Mouse (Mus musculus): ENCODE data around the gene Rasgrf2. TPM values are rescaled to one million over a fixed set of nuclear protein-coding genes. Genes with fewer than 3 reads are reported as not detected.

Gene Rasgrf2
- polyA plus RNA-seq, 1 experiment from 2014 or later, result 0.14 TPM

DNA sequence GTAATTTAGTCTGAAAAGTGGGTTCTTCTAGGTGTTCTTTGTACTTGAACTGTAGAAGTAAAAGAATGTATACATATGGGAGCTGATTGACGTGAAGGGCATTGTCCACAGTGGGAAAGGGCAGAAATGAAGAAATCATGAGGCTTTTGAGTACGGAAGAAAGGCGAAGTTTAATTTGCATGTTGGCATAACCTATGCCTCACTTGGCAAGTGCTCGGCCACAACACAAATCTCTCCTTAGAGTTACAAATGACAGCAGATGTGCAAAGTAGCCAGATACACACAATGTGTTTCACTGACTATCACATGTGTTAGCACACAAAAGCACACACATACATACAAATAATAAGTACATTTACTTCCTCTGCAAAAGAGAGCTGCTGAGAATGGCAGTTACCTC, 251.2 kb downstream of the Rasgrf2 start:
- no peak overlapping the region for H3K4me2 ChIP-seq (replicated peaks; ENCODE audit: low read depth, low read length)
- WGBS, result 86% methylated on average over 4 of the region's 4 CpGs
- no peaks in the 10 kb centered on the region for H3K36me3 ChIP-seq (ENCODE audit: control insufficient read depth, insufficient read depth, low read length)
- no peak overlapping the region for H3K27ac ChIP-seq (ENCODE audit: low read length)
- H3K9ac ChIP-seq (replicated peaks; ENCODE audit: low read depth, low read length), result no peak overlapping the region
- no peaks in the 10 kb centered on the region for H3K4me1 ChIP-seq (ENCODE audit: control insufficient read depth, insufficient read depth, low read length)
- no peaks in the 10 kb centered on the region for H3K27me3 ChIP-seq (ENCODE audit: control insufficient read depth, insufficient read depth, low read length)
- ATAC-seq (ENCODE audit: insufficient number of reproducible peaks, insufficient read depth, low FRiP score, low read depth), result no peak
- no peak overlapping the region for H3K4me3 ChIP-seq (ENCODE audit: low read depth, low read length)
- H3K9me3 ChIP-seq (ENCODE audit: control insufficient read depth, low read depth, low read length), result no peaks in the 10 kb centered on the region

DNA sequence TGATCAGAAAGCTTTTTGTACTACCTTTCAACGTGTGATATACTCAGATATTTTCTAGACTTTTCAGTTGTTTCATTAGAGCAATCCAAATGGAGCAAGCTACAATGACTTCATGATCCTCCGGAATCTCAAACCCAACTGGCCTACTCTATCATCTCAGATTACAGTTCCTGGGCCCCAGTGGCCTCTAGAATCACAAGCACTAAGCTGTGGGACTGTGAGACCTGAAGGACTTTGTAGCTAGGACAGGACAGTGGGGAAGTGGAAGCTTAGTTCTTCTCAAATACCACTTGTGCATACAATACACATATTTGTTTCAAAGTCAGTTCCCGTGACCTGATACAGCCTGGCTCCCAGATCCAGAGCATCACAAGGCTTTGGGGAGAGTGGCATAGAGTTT, 253.5 kb downstream of the Rasgrf2 start:
- Histone ChIP-seq H3K4me1 (ENCODE audit: control insufficient read depth, insufficient read depth, low read length) (no peaks in the 10 kb centered on the region), H3K4me2 (replicated peaks; ENCODE audit: low read depth, low read length) (no peak overlapping the region), H3K9ac (replicated peaks; ENCODE audit: low read depth, low read length) (no peak overlapping the region), H3K4me3 (ENCODE audit: low read depth, low read length) (no peak overlapping the region), H3K36me3 (ENCODE audit: control insufficient read depth, insufficient read depth, low read length) (no peaks in the 10 kb centered on the region), H3K27ac (ENCODE audit: low read length) (no peak overlapping the region), H3K27me3 (ENCODE audit: control insufficient read depth, insufficient read depth, low read length) (no peaks in the 10 kb centered on the region), H3K9me3 (ENCODE audit: control insufficient read depth, low read depth, low read length) (no peaks in the 10 kb centered on the region)
- no peak for ATAC-seq (ENCODE audit: insufficient number of reproducible peaks, insufficient read depth, low FRiP score, low read depth)
- WGBS, result 83% methylated on average over 3 of the region's 3 CpGs

DNA sequence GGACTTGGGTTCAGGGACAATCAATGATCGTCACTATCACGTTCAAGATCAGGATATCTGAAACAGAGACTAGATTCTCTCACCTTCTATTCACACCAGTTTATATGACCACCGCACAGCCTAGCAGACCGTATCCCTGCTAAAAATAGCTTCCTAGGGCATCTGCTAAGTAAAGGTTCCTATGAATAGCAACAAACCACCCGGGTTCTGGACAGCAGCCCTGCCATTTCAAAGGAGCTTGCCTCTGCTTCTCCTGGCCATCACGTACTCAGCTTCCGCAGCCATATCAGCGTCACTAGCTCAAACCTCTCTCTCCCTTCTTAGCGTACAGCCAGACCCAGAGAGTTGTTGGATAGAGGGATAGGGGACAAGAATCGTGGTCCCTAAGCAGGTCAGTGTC, 254.1 kb downstream of the Rasgrf2 start:
- 81% methylated on average over 10 of the region's 10 CpGs for WGBS
- Histone ChIP-seq H3K9me3 (ENCODE audit: control insufficient read depth, low read depth, low read length) (no peaks in the 10 kb centered on the region), H3K27ac (ENCODE audit: low read length) (no peak overlapping the region), H3K27me3 (ENCODE audit: control insufficient read depth, insufficient read depth, low read length) (no peaks in the 10 kb centered on the region), H3K4me2 (replicated peaks; ENCODE audit: low read depth, low read length) (no peak overlapping the region), H3K4me3 (ENCODE audit: low read depth, low read length) (no peak overlapping the region), H3K4me1 (ENCODE audit: control insufficient read depth, insufficient read depth, low read length) (no peaks in the 10 kb centered on the region), H3K36me3 (ENCODE audit: control insufficient read depth, insufficient read depth, low read length) (no peaks in the 10 kb centered on the region), H3K9ac (replicated peaks; ENCODE audit: low read depth, low read length) (no peak overlapping the region)
- no peak for ATAC-seq (ENCODE audit: insufficient number of reproducible peaks, insufficient read depth, low FRiP score, low read depth)

DNA sequence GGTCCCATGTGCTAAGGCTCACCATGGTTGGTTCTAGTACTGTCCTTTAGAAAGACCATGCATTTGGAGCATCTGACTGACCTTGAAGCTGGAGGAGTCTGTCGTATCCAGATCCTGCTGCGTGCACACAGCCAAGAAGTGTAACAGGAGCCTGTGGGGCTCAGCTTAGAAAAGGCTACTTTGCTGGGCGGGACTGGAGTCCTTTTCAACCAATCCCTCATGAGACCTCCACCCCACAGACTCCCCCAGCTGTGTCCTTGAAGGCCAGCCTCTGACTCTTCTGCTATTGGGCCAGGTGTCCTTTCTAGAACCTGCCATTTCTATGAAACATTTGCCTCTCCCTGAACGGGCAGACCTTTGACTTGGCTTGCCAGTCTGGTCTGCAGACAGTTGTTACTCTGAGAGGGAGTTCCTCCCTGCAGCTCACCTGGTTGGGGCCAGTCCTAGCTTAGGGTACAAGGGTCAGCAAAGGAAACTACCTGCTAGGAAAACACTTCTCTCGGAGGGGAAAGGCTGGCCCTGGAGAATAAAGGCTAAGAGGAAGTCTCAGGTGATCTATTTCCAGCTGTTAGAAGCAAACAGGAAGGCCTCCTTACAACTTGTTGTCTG, 254.6 kb downstream of the Rasgrf2 start, which contains the start of gene Ckmt2:
Ckmt2 (minus strand) TSS at position 145 of the 609 bp plus-strand sequence.
- Histone ChIP-seq H3K36me3 (ENCODE audit: control insufficient read depth, insufficient read depth, low read length) (no peaks in the 10 kb centered on the region), H3K27ac (ENCODE audit: low read length) (no peak within 1 kb of the TSS), H3K4me3 (ENCODE audit: low read depth, low read length) (no peak within 1 kb of the TSS), H3K4me2 (replicated peaks; ENCODE audit: low read depth, low read length) (no peak within 1 kb of the TSS), H3K27me3 (ENCODE audit: control insufficient read depth, insufficient read depth, low read length) (no peaks in the 10 kb centered on the region), H3K4me1 (ENCODE audit: control insufficient read depth, insufficient read depth, low read length) (no peaks in the 10 kb centered on the region), H3K9ac (replicated peaks; ENCODE audit: low read depth, low read length) (no peak within 1 kb of the TSS), H3K9me3 (ENCODE audit: control insufficient read depth, low read depth, low read length) (no peaks in the 10 kb centered on the region)
- ATAC-seq (ENCODE audit: insufficient number of reproducible peaks, insufficient read depth, low FRiP score, low read depth), result no peak
- WGBS, result 61% methylated on average over 5 of the region's 5 CpGs

DNA sequence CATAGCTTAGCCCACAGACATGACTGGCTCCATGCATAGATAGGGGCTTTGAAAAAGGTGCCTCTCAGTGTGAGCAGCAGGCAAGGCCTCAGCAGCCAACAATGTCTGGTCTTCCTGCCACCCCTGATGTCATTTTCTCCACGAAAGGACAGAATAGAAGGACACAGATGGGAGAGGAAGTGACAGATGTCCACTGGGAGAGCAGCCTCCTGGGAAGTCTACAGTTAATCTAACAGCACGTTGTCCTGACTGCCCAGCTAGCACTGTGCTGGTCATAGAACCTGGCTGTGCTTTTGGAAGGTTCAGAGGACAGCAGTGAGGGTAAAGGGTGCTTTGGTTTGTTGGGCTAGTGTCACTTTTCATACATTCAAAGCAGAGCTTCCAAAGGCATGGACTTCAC, 255.9 kb downstream of the Rasgrf2 start:
- Histone ChIP-seq H3K4me3 (ENCODE audit: low read depth, low read length) (no peak overlapping the region), H3K27ac (ENCODE audit: low read length) (no peak overlapping the region), H3K9me3 (ENCODE audit: control insufficient read depth, low read depth, low read length) (no peaks in the 10 kb centered on the region), H3K36me3 (ENCODE audit: control insufficient read depth, insufficient read depth, low read length) (no peaks in the 10 kb centered on the region), H3K27me3 (ENCODE audit: control insufficient read depth, insufficient read depth, low read length) (no peaks in the 10 kb centered on the region), H3K4me2 (replicated peaks; ENCODE audit: low read depth, low read length) (no peak overlapping the region), H3K4me1 (ENCODE audit: control insufficient read depth, insufficient read depth, low read length) (no peaks in the 10 kb centered on the region), H3K9ac (replicated peaks; ENCODE audit: low read depth, low read length) (no peak overlapping the region)
- ATAC-seq (ENCODE audit: insufficient number of reproducible peaks, insufficient read depth, low FRiP score, low read depth), result no peak
- 39% methylated on average over 2 of the region's 2 CpGs for WGBS

DNA sequence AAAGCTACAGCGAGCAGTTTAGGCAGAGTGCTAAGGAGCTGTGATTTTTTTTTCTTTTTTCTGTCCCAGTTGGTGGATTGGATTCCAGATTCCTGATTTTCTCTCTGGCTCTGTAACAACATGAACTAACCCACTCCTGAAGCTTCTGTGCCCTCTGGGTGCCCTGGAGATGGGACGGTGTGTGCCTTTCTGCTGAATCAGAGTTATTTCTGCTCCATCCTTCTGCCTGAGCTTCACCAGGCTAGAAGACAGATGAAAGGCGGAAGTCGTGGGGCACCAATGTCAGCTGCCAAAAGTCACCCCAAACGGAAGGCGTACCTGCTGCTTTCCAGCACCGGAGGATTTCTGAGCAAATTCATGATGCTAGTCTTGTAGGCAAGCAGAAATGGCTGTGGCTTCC, 256.9 kb downstream of the Rasgrf2 start:
- no peaks in the 10 kb centered on the region for H3K4me1 ChIP-seq (ENCODE audit: control insufficient read depth, insufficient read depth, low read length)
- no peak for ATAC-seq (ENCODE audit: insufficient number of reproducible peaks, insufficient read depth, low FRiP score, low read depth)
- no peaks in the 10 kb centered on the region for H3K9me3 ChIP-seq (ENCODE audit: control insufficient read depth, low read depth, low read length)
- 76% methylated on average over 7 of the region's 7 CpGs for WGBS
- H3K27ac ChIP-seq (ENCODE audit: low read length), result no peak overlapping the region
- H3K27me3 ChIP-seq (ENCODE audit: control insufficient read depth, insufficient read depth, low read length), result no peaks in the 10 kb centered on the region
- no peak overlapping the region for H3K4me3 ChIP-seq (ENCODE audit: low read depth, low read length)
- no peak overlapping the region for H3K9ac ChIP-seq (replicated peaks; ENCODE audit: low read depth, low read length)
- H3K4me2 ChIP-seq (replicated peaks; ENCODE audit: low read depth, low read length), result no peak overlapping the region
- H3K36me3 ChIP-seq (ENCODE audit: control insufficient read depth, insufficient read depth, low read length), result no peaks in the 10 kb centered on the region

DNA sequence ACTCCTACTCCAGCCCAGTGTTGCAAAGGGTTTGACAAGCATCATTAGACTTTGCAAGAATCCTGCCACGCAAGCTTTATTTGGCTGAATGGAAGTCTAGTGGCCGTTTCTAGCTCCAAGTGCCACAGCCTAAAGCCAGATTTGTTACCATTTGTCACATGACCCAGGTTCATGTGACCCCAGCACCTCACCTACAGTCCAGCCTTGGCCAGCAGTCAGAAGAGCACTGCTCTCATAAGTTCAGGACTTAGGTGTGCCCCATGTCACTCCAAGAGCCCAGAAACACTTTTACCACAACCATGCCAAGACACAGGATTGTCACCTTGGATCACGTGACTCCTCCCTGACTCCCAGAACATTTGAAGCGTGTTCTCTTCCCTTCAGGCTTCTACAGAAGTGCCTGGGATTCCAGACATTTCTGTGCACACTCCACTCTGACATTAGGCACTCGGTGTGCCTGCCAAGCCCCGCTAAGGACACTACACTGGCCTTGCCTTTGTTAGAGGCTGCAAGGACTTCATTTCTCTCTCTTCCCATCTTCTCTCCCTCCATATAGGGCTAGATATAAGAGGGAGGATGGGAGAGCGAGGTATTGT, 257.6 kb downstream of the Rasgrf2 start:
- Histone ChIP-seq H3K27me3 (ENCODE audit: control insufficient read depth, insufficient read depth, low read length) (no peaks in the 10 kb centered on the region), H3K4me1 (ENCODE audit: control insufficient read depth, insufficient read depth, low read length) (no peaks in the 10 kb centered on the region), H3K9ac (replicated peaks; ENCODE audit: low read depth, low read length) (no peak overlapping the region), H3K36me3 (ENCODE audit: control insufficient read depth, insufficient read depth, low read length) (no peaks in the 10 kb centered on the region), H3K27ac (ENCODE audit: low read length) (no peak overlapping the region), H3K4me2 (replicated peaks; ENCODE audit: low read depth, low read length) (no peak overlapping the region), H3K9me3 (ENCODE audit: control insufficient read depth, low read depth, low read length) (no peaks in the 10 kb centered on the region), H3K4me3 (ENCODE audit: low read depth, low read length) (no peak overlapping the region)
- no peak for ATAC-seq (ENCODE audit: insufficient number of reproducible peaks, insufficient read depth, low FRiP score, low read depth)
- 61% methylated on average over 7 of the region's 7 CpGs for WGBS

DNA sequence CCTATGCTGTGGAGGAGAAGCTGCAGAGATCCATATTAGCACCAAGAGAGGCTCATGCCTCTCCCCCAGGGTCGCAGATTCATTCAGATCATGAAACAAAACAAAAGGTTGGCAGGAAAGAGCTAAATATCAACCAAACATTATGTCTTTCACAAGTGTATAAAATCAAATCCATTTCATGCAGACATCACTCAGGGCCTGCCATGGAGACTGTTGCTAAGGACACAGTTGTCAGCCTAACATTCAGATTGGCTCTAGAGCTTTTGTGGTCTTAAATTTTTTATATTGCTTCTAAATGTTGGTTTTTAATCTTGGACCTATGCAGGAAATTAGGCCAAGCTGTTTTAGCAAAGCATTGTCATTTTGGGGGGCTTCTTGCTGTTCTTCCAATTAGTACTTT, 262.9 kb downstream of the Rasgrf2 start:
- no peak overlapping the region for H3K9ac ChIP-seq (replicated peaks; ENCODE audit: low read depth, low read length)
- no peak overlapping the region for H3K4me2 ChIP-seq (replicated peaks; ENCODE audit: low read depth, low read length)
- H3K27ac ChIP-seq (ENCODE audit: low read length), result no peak overlapping the region
- no peaks in the 10 kb centered on the region for H3K27me3 ChIP-seq (ENCODE audit: control insufficient read depth, insufficient read depth, low read length)
- no peaks in the 10 kb centered on the region for H3K9me3 ChIP-seq (ENCODE audit: control insufficient read depth, low read depth, low read length)
- no peak overlapping the region for H3K4me3 ChIP-seq (ENCODE audit: low read depth, low read length)
- WGBS, result 90% methylated on average over 1 of the region's 1 CpGs
- H3K4me1 ChIP-seq (ENCODE audit: control insufficient read depth, insufficient read depth, low read length), result no peaks in the 10 kb centered on the region
- H3K36me3 ChIP-seq (ENCODE audit: control insufficient read depth, insufficient read depth, low read length), result no peaks in the 10 kb centered on the region
- ATAC-seq (ENCODE audit: insufficient number of reproducible peaks, insufficient read depth, low FRiP score, low read depth), result no peak

DNA sequence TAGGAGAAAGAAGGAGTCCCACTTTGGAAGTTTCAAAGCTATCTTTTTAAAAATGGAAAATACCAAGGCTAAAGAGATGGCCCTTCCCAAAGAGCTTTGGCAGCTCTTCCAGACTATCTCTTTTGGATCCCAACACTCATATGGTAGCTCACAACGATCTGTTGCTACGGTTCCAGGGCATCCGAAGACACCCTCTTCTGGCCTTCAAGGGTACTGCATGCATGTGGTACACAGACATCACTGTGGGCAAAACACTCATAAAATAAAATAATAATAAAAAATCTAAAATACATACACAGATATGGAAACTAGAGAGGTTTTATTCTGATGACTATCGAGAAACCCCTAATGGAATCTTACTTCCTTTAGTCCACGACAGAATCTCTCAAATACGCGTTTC, 272.6 kb downstream of the Rasgrf2 start:
- 82% methylated on average over 7 of the region's 7 CpGs for WGBS
- Histone ChIP-seq H3K9me3 (ENCODE audit: control insufficient read depth, low read depth, low read length) (no peaks in the 10 kb centered on the region), H3K4me3 (ENCODE audit: low read depth, low read length) (no peak overlapping the region), H3K9ac (replicated peaks; ENCODE audit: low read depth, low read length) (no peak overlapping the region), H3K36me3 (ENCODE audit: control insufficient read depth, insufficient read depth, low read length) (no peaks in the 10 kb centered on the region), H3K4me2 (replicated peaks; ENCODE audit: low read depth, low read length) (no peak overlapping the region), H3K4me1 (ENCODE audit: control insufficient read depth, insufficient read depth, low read length) (no peaks in the 10 kb centered on the region), H3K27ac (ENCODE audit: low read length) (no peak overlapping the region), H3K27me3 (ENCODE audit: control insufficient read depth, insufficient read depth, low read length) (no peaks in the 10 kb centered on the region)
- no peak for ATAC-seq (ENCODE audit: insufficient number of reproducible peaks, insufficient read depth, low FRiP score, low read depth)

Data from stomach, embryonic 14.5 days (tissue).